In genomic region chr12:81888954-81889353, GRCm38 (mm10) we compare ENCODE assay signal across 22 mouse cellular contexts. TPM values are rescaled to one million over a fixed set of nuclear protein-coding genes. Genes with fewer than 3 reads are reported as not detected.
DNase-seq lines count a peak whose midpoint lies in the region; ATAC-seq lines count a peak whose summit lies in the region.
"Had no signal": no experiment of that assay in that cellular context is flagged by ENCODE, and none has a peak within 500 bp of the region (broad histone marks: within the 10 kb centered on the region; RNA-seq: fewer than 3 reads in every experiment).

No protein-coding gene starts in this region.

- peaks cover 8% of the 10 kb centered on the region; the same call in 1 of the 2 replicates for H3K4me1 ChIP-seq in neural tube, embryonic 15.5 days
- H3K4me1 ChIP-seq: embryonic facial prominence, embryonic 15.5 days had no signal

- no peak overlapping the region for H3K27ac ChIP-seq in neural tube, embryonic 15.5 days (replicated peaks)
- H3K27ac ChIP-seq: embryonic facial prominence, embryonic 13.5 days; embryonic facial prominence, embryonic 15.5 days; forebrain, embryonic 10.5 days; forebrain, embryonic 12.5 days had no signal

- H3K36me3 ChIP-seq in neural tube, embryonic 15.5 days: no peaks in the 10 kb centered on the region
- H3K36me3 ChIP-seq: embryonic facial prominence, embryonic 13.5 days; embryonic facial prominence, embryonic 15.5 days; forebrain, embryonic 10.5 days; forebrain, embryonic 12.5 days had no signal

- 96% methylated on average over 5 of the region's 5 CpGs for WGBS in neural tube, embryonic 15.5 days

- H3K4me3 ChIP-seq in neural tube, embryonic 15.5 days (replicated peaks): no peak overlapping the region
- H3K4me3 ChIP-seq: embryonic facial prominence, embryonic 13.5 days; embryonic facial prominence, embryonic 15.5 days; erythroblast, embryonic 14.5 days; forebrain, embryonic 10.5 days; forebrain, embryonic 12.5 days had no signal

- peak; percentile 60; the same call in 1 of the 2 replicates for ATAC-seq in common myeloid progenitor, adult 5-6 weeks (replicated peaks; ENCODE audit: low read depth, poor library complexity, severe bottlenecking)
- ATAC-seq in megakaryocyte, adult 5-6 weeks (ENCODE audit: poor library complexity, severe bottlenecking): peak; percentile 82
- ATAC-seq in monocyte, adult 5-6 weeks (replicated peaks; ENCODE audit: insufficient number of reproducible peaks, low FRiP score, low TSS enrichment, poor library complexity, severe bottlenecking): peak; percentile 59; the same call in 1 of the 2 replicates
- ATAC-seq in neural tube, embryonic 15.5 days (ENCODE audit: low FRiP score): no peak
- ATAC-seq: forebrain, embryonic 14.5 days; forebrain, embryonic 16.5 days had no signal

- no peaks in the 10 kb centered on the region for H3K27me3 ChIP-seq in neural tube, embryonic 15.5 days (replicated peaks)
- H3K27me3 ChIP-seq: embryonic facial prominence, embryonic 13.5 days; embryonic facial prominence, embryonic 15.5 days; forebrain, embryonic 12.5 days had no signal

- DNase-seq in 416B (ENCODE audit: low read depth): peak; percentile 37
- no peak for DNase-seq in heart, adult 8-10 months (ENCODE audit: low spot score)
- DNase-seq in layer of hippocampus, postnatal 10 days (ENCODE audit: low spot score in 2 of 2): no peak
- DNase-seq: adrenal gland, adult 2 months; adrenal gland, postnatal 10 days; adrenal gland, postnatal 25 days; cerebellum, adult 11-12 months; cerebellum, adult 2 months; cerebellum, adult 9-10 months; cerebellum, postnatal 10 days; embryo, embryonic 11 days had no signal

- no peak overlapping the region for H3K4me2 ChIP-seq in neural tube, embryonic 15.5 days
- H3K4me2 ChIP-seq: embryonic facial prominence, embryonic 13.5 days; embryonic facial prominence, embryonic 15.5 days; forebrain, embryonic 12.5 days had no signal

- H3K9me3 ChIP-seq in neural tube, embryonic 15.5 days (replicated peaks): no peaks in the 10 kb centered on the region
- H3K9me3 ChIP-seq: embryonic facial prominence, embryonic 13.5 days; embryonic facial prominence, embryonic 15.5 days; forebrain, embryonic 10.5 days; forebrain, embryonic 12.5 days had no signal

- H3K9ac ChIP-seq in neural tube, embryonic 15.5 days (replicated peaks): no peak overlapping the region
- H3K9ac ChIP-seq: embryonic facial prominence, embryonic 13.5 days; embryonic facial prominence, embryonic 15.5 days; forebrain, embryonic 12.5 days had no signal

RNA-seq across cellular contexts. Expression of gene Pcnx, which starts 29.1 kb away (rescaled TPM):
- total RNA-seq in common myeloid progenitor, adult 5-6 weeks (2017): 12.8 and 17.0 TPM in 2 replicates
- total RNA-seq in megakaryocyte, adult 5-6 weeks (2015): 33.1 and 40.1 TPM in 2 replicates
- 13.1 and 18.8 TPM in 2 replicates for total RNA-seq in megakaryocyte, adult 5-6 weeks (2017)
- 50.3 to 60.0 TPM (median 50.7 TPM) in 3 replicates for total RNA-seq in monocyte, adult 5-6 weeks (2017)
- 7.3 and 9.6 TPM in 2 replicates for polyA plus RNA-seq in neural tube, embryonic 15.5 days (2015; fragmentation: Nextera tagmentation; extraction: Ambion mirVana)
- total RNA-seq in heart, adult 8-10 months (2022): 10 to 100 TPM; 53.7 to 77.4 (median 69.0) TPM
- total RNA-seq in layer of hippocampus, postnatal 10 days (2021): 100 to 1,000 TPM; 108 to 132 TPM
